Mouse (Mus musculus): ENCODE results near the gene Ankrd63. TPM values are rescaled to one million over a fixed set of nuclear protein-coding genes. Genes with fewer than 3 reads are reported as not detected.
"Not testable (repeated sequence)": the region's sequence is repeated elsewhere in the genome, so short reads cannot be mapped to it uniquely, and the experiment has no call there.

Gene Ankrd63
- polyA plus RNA-seq, 1 experiment from 2014 or later, result not detected

DNA sequence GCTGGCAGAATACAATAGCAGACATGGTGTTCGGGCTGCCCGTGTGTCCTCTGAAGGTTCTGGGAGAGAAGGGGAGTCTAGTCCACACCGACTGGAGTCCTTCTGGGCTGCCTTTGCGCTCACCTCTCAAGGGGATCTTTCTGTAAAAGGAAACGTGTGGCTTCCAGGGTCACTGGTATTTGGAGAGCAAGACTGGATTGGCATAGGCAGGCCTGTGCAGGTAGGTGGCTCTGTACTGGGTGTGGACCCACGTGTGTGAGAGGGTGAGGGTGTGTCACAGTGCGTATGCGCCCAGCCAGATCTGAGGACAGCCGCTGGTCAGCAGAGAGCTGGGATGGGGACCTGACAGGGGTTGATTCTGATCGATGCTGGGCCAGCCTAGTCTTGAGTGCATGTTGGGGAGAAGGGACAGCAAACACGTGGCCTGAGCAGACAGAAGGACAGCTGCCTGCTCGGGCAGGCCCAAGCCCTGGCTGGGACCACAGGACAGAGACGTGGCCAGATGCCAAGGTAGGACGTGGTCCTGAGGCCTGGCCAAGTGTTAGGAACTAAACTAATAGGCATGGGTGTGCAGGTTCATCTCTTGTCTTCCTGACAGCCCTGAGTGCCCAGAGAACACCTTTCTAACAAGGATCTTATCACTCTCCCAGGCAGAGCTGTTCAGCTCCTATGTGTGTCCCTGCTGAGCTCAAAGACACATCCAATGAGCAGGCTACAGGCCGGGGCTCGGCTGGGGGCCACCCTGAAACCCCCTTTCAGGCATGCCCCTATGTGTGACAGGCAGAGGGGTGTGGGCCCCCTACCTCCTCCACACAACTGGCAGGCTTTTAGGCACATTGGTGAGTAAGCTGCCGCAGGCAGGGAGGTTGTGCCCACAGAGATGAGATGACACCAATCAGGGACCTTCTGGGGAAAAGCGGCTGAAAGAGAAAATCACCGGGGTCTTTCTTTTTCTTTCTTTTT is 39.7 kb downstream of the Ankrd63 start:
- DNase-seq (ENCODE audit: low spot score), result no peak

DNA sequence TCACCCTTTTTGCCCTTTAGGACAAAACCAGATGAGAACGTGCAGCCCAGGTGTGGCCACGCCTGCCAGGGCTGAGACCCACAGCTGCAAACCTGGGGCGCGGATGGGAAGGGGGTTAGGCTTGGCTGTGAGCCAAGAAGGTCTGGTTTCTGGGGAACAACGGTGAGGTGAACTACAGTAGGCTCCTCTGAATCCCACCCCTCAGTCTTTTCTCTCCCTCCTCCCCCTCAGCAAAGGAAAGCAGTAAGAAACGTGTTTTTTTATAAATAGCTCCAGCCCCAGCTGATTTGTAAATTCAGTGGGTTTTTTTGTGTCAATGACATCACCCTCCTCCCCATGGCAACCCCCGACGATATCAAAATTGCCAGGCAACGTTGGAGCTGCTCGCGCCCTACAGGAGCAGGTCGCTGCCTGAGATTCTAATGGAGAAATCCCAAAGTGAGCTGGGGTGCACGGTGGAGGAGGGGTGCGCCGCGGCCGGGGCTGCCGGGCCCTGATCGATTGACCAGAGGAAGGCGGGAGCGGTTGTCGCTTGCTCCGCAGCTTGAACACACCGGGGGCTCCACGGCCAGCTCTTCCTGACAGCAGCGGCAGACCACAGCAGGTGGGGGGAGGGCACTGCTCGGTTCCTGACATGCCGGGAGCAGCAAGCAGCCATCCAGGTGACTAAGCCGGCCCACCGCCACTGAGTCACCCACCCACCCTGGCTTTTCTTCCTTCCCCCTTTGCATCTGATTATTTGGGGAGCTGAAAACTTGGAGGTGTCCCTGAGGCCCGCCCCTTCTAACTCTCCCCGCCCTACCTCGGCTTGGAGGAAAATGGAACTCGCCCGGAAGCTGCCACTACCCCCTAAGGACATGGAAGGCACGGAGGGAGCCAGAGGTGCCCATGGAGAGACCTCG is 40.6 kb downstream of the Ankrd63 start, which contains the start of gene Pak6:
Gene Pak6 (plus strand): TSS at position 402 of the 902 bp plus-strand sequence.
- DNase-seq (ENCODE audit: low spot score), result peak; percentile 60

DNA sequence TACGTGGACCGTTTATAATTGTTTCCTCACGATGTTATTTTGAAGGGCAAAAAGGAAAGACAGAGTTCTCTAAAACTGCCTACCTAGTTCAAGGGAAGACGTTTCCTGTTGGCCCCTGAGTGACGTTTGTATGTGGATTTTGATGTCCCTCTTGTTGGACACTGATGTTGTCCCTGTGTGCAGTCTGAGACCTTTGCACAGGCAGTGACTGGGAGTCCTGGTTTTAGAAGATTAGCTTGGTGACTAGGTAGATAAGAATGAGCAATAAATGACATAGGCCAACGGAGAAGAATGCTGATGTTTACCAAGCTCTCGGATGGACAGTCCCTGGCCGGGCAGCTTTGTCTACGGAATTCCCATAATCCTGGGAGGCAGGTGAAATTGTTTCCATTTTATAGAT is 41.9 kb downstream of the Ankrd63 start:
- no peak for DNase-seq (ENCODE audit: low spot score)

DNA sequence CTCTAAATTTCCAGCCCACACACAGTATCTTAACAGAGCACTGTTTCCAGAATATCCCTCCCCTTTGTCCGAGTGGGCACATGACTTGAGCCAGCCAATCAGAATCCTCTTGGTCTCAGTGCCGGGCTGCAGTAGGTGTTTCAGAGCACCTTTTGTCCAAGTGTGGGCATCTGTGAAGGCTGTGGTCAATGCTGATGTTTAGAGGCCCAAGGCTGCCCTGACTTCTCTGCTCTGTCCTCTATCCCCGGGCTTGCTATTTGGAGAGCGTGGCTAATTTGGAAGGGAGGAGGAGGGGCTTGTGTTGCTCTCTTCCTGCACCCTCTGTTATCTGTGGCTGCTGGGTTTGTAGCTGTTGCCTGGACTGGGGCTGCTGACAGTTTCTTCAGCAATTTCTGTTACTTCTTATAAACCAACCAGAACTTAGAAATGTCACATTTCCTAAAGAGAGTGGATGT is 43.7 kb downstream of the Ankrd63 start:
- DNase-seq (ENCODE audit: low spot score), result peak; percentile 37

DNA sequence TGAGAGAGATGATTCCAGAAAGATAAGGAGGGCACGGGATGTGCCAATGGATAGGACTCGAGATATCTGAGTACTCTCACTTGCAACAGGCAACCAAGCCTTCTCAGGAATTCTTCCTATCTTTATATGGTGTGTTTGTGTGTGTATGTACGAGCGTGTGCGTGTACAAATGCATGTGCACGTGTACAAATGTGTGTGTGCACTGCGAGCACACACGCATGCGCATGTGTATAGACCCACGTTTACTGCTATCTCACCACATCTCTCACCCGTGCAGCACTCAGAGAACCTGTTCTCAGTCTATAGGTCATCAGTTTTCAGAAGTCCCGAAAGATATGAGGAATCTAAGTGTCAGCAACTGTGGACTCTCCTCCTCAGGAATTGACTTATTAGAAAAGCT is 44.3 kb downstream of the Ankrd63 start:
- no peak for DNase-seq (ENCODE audit: low spot score)

DNA sequence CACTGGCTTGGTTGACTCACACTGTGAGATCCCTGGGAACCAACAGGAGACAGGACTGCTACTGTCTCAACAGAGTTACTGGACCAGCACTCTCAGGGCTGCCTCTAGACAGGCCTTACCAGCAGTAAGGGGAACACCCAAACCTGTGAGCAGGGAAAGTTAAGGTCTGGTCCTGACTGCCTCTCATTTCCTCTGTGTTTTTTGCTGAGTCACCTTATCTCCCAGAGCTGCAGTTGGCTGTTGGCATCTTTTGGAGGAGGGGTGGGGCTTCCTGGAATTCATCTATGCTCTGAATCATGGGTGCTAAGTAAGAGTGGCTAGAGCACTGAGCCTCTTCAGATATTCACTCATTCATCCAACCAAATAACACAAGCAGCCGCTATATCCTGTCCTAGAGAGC is 44.7 kb downstream of the Ankrd63 start:
- peak; percentile 34 for DNase-seq (ENCODE audit: low spot score)

- peak; percentile 19 for DNase-seq (ENCODE audit: low spot score)
Observed at GRCm38 (mm10) chr2:118658457-118658856, 45.3 kb downstream of the Ankrd63 start.

DNA sequence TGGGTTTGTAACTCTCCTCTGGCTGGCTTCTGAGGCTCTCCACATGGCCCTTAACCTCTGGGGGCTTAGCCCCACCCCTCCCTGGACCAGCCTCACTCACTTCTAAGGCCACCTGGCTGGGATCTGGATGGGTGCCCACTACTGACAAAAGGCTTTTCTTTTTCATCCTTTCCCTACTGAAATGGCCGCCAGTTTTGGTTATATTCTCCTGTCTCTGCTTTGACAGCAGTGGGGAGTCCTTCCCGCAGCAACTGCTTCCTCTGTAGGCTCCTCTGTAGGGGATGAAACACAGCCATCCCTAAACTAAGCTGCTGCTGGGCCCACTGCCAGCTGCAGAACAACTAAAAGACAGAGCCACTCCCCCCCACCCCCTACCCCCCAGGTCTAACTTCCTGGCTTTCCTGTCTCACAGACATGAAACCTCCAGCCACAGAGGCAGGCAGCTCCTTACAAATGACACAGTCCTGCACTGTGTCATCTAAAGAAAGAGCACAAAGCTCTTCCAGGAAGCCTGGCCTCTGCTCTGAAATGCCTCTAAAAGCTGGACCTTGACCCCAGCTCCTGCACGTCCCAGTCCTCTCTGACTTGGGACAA is 47.0 kb downstream of the Ankrd63 start:
- DNase-seq (ENCODE audit: low spot score), result peak; percentile 22

DNA sequence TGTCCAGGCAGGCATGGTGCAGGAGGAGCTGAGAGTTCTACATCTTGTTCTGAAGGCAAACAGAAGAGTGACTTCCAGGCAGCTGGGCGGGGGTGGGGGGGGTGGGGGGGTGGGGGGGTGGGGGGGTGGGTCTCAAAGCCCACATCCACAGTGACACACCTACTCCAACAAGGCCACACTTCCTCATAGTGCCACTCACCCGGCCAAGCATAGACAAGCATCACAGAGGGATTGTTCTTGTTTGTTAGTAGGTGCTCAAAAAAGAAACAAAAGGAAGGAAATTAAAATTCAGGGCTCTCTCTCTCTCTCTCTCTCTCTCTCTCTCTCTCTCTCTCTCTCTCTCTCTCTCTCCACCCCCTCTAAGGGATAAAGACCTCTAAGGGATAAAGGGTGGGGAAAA is 53.1 kb downstream of the Ankrd63 start:
- DNase-seq (ENCODE audit: low spot score), result not testable (repeated sequence)

Other genes with a start within 250 kb of the Ankrd63 start
- 372 and 403 TPM in 2 replicates for gene Srp14, start 224.3 kb downstream of the Ankrd63 start, polyA plus RNA-seq (2015; fragmentation: Nextera tagmentation; extraction: Ambion mirVana)
- gene Bmf, start 154.3 kb downstream of the Ankrd63 start, polyA plus RNA-seq (2015; fragmentation: Nextera tagmentation; extraction: Ambion mirVana), result 10.0 and 10.6 TPM in 2 replicates
- 85.5 and 87.8 TPM in 2 replicates for gene Bub1b, start 105.8 kb downstream of the Ankrd63 start, polyA plus RNA-seq (2015; fragmentation: Nextera tagmentation; extraction: Ambion mirVana)
- 0.53 and 0.91 TPM in 2 replicates for gene Pak6, start 40.7 kb downstream of the Ankrd63 start, polyA plus RNA-seq (2015; fragmentation: Nextera tagmentation; extraction: Ambion mirVana)
- 10.1 and 11.8 TPM in 2 replicates for gene Plcb2, start 24.5 kb upstream of the Ankrd63 start, polyA plus RNA-seq (2015; fragmentation: Nextera tagmentation; extraction: Ambion mirVana)
- 22.3 and 26.4 TPM in 2 replicates for gene Inafm2, start 41.8 kb upstream of the Ankrd63 start, polyA plus RNA-seq (2015; fragmentation: Nextera tagmentation; extraction: Ambion mirVana)
- 0.27 and 0.28 TPM in 2 replicates for gene Ccdc9b, start 58.7 kb upstream of the Ankrd63 start, polyA plus RNA-seq (2015; fragmentation: Nextera tagmentation; extraction: Ambion mirVana)
- gene Phgr1, start 68.8 kb upstream of the Ankrd63 start, polyA plus RNA-seq (2015; fragmentation: Nextera tagmentation; extraction: Ambion mirVana), result 0.92 and 1.5 TPM in 2 replicates
- 0.07 and 0.09 TPM in 2 replicates for gene Disp2, start 75.8 kb upstream of the Ankrd63 start, polyA plus RNA-seq (2015; fragmentation: Nextera tagmentation; extraction: Ambion mirVana)
- gene Knstrn, start 110.0 kb upstream of the Ankrd63 start, polyA plus RNA-seq (2015; fragmentation: Nextera tagmentation; extraction: Ambion mirVana), result 96.2 and 103 TPM in 2 replicates
- 33.7 and 47.5 TPM in 2 replicates for gene Ivd, start 158.0 kb upstream of the Ankrd63 start, polyA plus RNA-seq (2015; fragmentation: Nextera tagmentation; extraction: Ambion mirVana)
- gene Bahd1, start 196.4 kb upstream of the Ankrd63 start, polyA plus RNA-seq (2015; fragmentation: Nextera tagmentation; extraction: Ambion mirVana), result 10.5 and 10.9 TPM in 2 replicates
- 6.6 and 7.7 TPM in 2 replicates for gene Chst14, start 222.5 kb upstream of the Ankrd63 start, polyA plus RNA-seq (2015; fragmentation: Nextera tagmentation; extraction: Ambion mirVana)